In the genomic region with DNA sequence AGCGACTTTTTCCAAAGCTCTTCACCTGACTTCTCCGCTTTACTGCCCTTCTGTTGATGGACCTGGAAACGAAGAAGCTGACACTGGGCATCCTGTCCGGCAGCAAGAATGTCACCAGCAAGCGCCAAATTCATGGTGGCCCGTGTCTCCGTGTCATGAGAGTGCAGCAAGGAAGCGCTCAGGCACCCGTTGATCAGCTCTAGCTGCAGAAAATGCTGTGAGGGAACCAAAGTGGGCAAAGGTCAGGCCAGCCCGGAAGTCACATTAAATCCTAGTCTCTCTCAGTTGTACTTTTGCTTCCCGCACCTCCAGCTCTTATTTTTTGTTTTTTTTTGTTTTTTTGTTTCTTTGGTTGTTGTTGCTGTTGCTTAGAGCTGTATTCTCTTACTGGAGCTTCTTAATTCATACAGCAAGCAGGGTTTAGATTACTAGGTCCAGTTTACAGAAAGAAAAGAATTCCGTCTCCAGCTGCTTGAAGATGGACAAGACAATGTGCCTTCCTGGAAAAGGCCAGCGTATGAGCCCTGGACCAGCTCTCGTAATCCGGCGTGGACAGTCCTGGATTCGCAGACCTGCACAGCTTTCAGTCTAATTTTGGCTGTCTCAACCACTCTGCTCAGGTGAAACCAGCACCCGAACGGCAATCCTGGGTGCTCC, we compare ENCODE assay signal across 8 mouse cellular contexts. TPM values are rescaled to one million over a fixed set of nuclear protein-coding genes. Genes with fewer than 3 reads are reported as not detected.
DNase-seq lines count a peak whose midpoint lies in the region; ATAC-seq lines count a peak whose summit lies in the region.

No protein-coding gene starts in this region.

- H3K9ac ChIP-seq in heart, embryonic 11.5 days (ENCODE audit: low read depth, low read length): peak overlapping the region; percentile 88
- peak overlapping the region; percentile 80 for H3K9ac ChIP-seq in intestine, embryonic 14.5 days (ENCODE audit: low read length)
- H3K9ac ChIP-seq in liver, embryonic 16.5 days (ENCODE audit: low read depth, low read length): peak overlapping the region; percentile 91

- H3K4me1 ChIP-seq in heart, embryonic 11.5 days (ENCODE audit: control insufficient read depth, insufficient read depth, low read length): peaks cover 12% of the 10 kb centered on the region
- peaks cover 19% of the 10 kb centered on the region for H3K4me1 ChIP-seq in brown adipose tissue, adult 24 weeks (ENCODE audit: control insufficient read depth, insufficient read depth, insufficient read length, low read length)
- peaks cover 17% of the 10 kb centered on the region for H3K4me1 ChIP-seq in intestine, embryonic 14.5 days (replicated peaks; ENCODE audit: control insufficient read depth, insufficient read depth, low read length)
- H3K4me1 ChIP-seq in liver, embryonic 16.5 days (ENCODE audit: control insufficient read depth, low read depth, low read length): peaks cover 25% of the 10 kb centered on the region

- ATAC-seq in heart, embryonic 11.5 days (replicated peaks; ENCODE audit: insufficient number of reproducible peaks, low FRiP score, low TSS enrichment): no peak
- ATAC-seq in intestine, embryonic 14.5 days (replicated peaks; ENCODE audit: low FRiP score, low TSS enrichment, low read depth): no peak
- ATAC-seq in liver, embryonic 16.5 days (ENCODE audit: low read depth): no peak

- DNase-seq in heart, adult 9 months (ENCODE audit: low spot score in 2 of 2): no peak
- DNase-seq in intestine, embryonic 14.5 days (ENCODE audit: low spot score): no peak
- DNase-seq in right cerebral cortex, adult 18-20 months: no peak
- no peak for DNase-seq in cerebellum, adult 9-11 months
- no peak for DNase-seq in retina, embryonic 14.5 days (ENCODE audit: low spot score)

- peaks cover 27% of the 10 kb centered on the region for H3K36me3 ChIP-seq in heart, embryonic 11.5 days (ENCODE audit: control insufficient read depth, insufficient read depth, low read length)
- peaks cover 29% of the 10 kb centered on the region for H3K36me3 ChIP-seq in intestine, embryonic 14.5 days (ENCODE audit: control insufficient read depth, insufficient read depth, low read length)
- peaks cover 22% of the 10 kb centered on the region for H3K36me3 ChIP-seq in liver, embryonic 16.5 days (ENCODE audit: control insufficient read depth, insufficient read depth)

- H3K27ac ChIP-seq in heart, embryonic 11.5 days (ENCODE audit: low read depth, low read length): peak overlapping the region; percentile 86
- peak overlapping the region; percentile 81; the same call in 1 of the 2 replicates for H3K27ac ChIP-seq in brown adipose tissue, adult 24 weeks (replicated peaks; ENCODE audit: low read depth, low read length)
- peak overlapping the region; percentile 82 for H3K27ac ChIP-seq in intestine, embryonic 14.5 days (ENCODE audit: low read depth)
- peak overlapping the region; percentile 80 for H3K27ac ChIP-seq in liver, embryonic 16.5 days (ENCODE audit: low read length)

- no peaks in the 10 kb centered on the region for H3K9me3 ChIP-seq in heart, embryonic 11.5 days (replicated peaks; ENCODE audit: control insufficient read depth, low read length)
- no peaks in the 10 kb centered on the region for H3K9me3 ChIP-seq in intestine, embryonic 14.5 days (ENCODE audit: control insufficient read depth, low read length)
- H3K9me3 ChIP-seq in liver, embryonic 16.5 days (replicated peaks; ENCODE audit: control insufficient read depth, low read length): no peaks in the 10 kb centered on the region

- H3K27me3 ChIP-seq in heart, embryonic 11.5 days (ENCODE audit: control insufficient read depth, insufficient read depth, low read length): no peaks in the 10 kb centered on the region
- H3K27me3 ChIP-seq in intestine, embryonic 14.5 days (replicated peaks; ENCODE audit: control insufficient read depth, insufficient read depth, low read length): no peaks in the 10 kb centered on the region
- no peaks in the 10 kb centered on the region for H3K27me3 ChIP-seq in liver, embryonic 16.5 days (ENCODE audit: control insufficient read depth, insufficient read depth, low read depth, low read length)

- H3K4me3 ChIP-seq in heart, embryonic 11.5 days (ENCODE audit: low read depth, low read length): peak overlapping the region; percentile 91
- H3K4me3 ChIP-seq in brown adipose tissue, adult 24 weeks (ENCODE audit: insufficient read depth, low read depth, low read length): peak overlapping the region; percentile 84
- peak overlapping the region; percentile 79 for H3K4me3 ChIP-seq in intestine, embryonic 14.5 days (ENCODE audit: low read depth, low read length)
- H3K4me3 ChIP-seq in liver, embryonic 16.5 days (ENCODE audit: low read depth, low read length): peak overlapping the region; percentile 89

- WGBS in heart, embryonic 11.5 days (ENCODE audit: insufficient replicate concordance): 34% methylated on average over 19 of the region's 19 CpGs
- WGBS in intestine, embryonic 14.5 days: 26% methylated on average over 19 of the region's 19 CpGs
- WGBS in liver, embryonic 16.5 days (ENCODE audit: insufficient replicate concordance): 25% methylated on average over 19 of the region's 19 CpGs

- H3K4me2 ChIP-seq in heart, embryonic 11.5 days: peak overlapping the region; percentile 69
- peak overlapping the region; percentile 82 for H3K4me2 ChIP-seq in intestine, embryonic 14.5 days (ENCODE audit: low read length)
- H3K4me2 ChIP-seq in liver, embryonic 16.5 days (ENCODE audit: low read depth, low read length): peak overlapping the region; percentile 84

RNA-seq across cellular contexts. Expression of a gene that starts 0.8 kb away (rescaled TPM):
- 69.1 and 70.2 TPM in 2 replicates for polyA plus RNA-seq in heart, embryonic 11.5 days (2014; fragmentation: Nextera tagmentation; extraction: Ambion mirVana)
- 51.9 and 74.1 TPM in 2 replicates for polyA plus RNA-seq in brown adipose tissue, adult 24 weeks (2012; ENCODE audit: insufficient read depth, insufficient read length, missing spikeins)
- 110 and 119 TPM in 2 replicates for polyA plus RNA-seq in intestine, embryonic 14.5 days (2014; fragmentation: Nextera tagmentation; extraction: Ambion mirVana)
- 92.0 and 102 TPM in 2 replicates for polyA plus RNA-seq in liver, embryonic 16.5 days (2015; fragmentation: Nextera tagmentation; extraction: Ambion mirVana)

RNA-seq across cellular contexts. Expression of a gene that starts 9.1 kb away (rescaled TPM):
- polyA plus RNA-seq in heart, embryonic 11.5 days (2014; fragmentation: Nextera tagmentation; extraction: Ambion mirVana): 0.04 and 0.15 TPM in 2 replicates
- polyA plus RNA-seq in brown adipose tissue, adult 24 weeks (2012; ENCODE audit: insufficient read depth, insufficient read length, missing spikeins): not detected in 2 replicates
- 0.42 and 0.68 TPM in 2 replicates for polyA plus RNA-seq in intestine, embryonic 14.5 days (2014; fragmentation: Nextera tagmentation; extraction: Ambion mirVana)
- 0.02 and 0.07 TPM in 2 replicates for polyA plus RNA-seq in liver, embryonic 16.5 days (2015; fragmentation: Nextera tagmentation; extraction: Ambion mirVana)

RNA-seq across cellular contexts. Expression of a gene that starts 13.9 kb away (rescaled TPM):
- polyA plus RNA-seq in heart, embryonic 11.5 days (2014; fragmentation: Nextera tagmentation; extraction: Ambion mirVana): 4.4 and 5.4 TPM in 2 replicates
- polyA plus RNA-seq in brown adipose tissue, adult 24 weeks (2012; ENCODE audit: insufficient read depth, insufficient read length, missing spikeins): 1.0 TPM in 1 of 2 replicates, not detected in the other
- 10.3 and 14.2 TPM in 2 replicates for polyA plus RNA-seq in intestine, embryonic 14.5 days (2014; fragmentation: Nextera tagmentation; extraction: Ambion mirVana)
- 3.1 and 3.2 TPM in 2 replicates for polyA plus RNA-seq in liver, embryonic 16.5 days (2015; fragmentation: Nextera tagmentation; extraction: Ambion mirVana)

RNA-seq across cellular contexts. Expression of a gene that starts 38.1 kb away (rescaled TPM):
- 10.1 and 11.3 TPM in 2 replicates for polyA plus RNA-seq in heart, embryonic 11.5 days (2014; fragmentation: Nextera tagmentation; extraction: Ambion mirVana)
- polyA plus RNA-seq in brown adipose tissue, adult 24 weeks (2012; ENCODE audit: insufficient read depth, insufficient read length, missing spikeins): 27.8 and 28.8 TPM in 2 replicates
- 21.6 and 21.9 TPM in 2 replicates for polyA plus RNA-seq in intestine, embryonic 14.5 days (2014; fragmentation: Nextera tagmentation; extraction: Ambion mirVana)
- polyA plus RNA-seq in liver, embryonic 16.5 days (2015; fragmentation: Nextera tagmentation; extraction: Ambion mirVana): 31.7 and 36.0 TPM in 2 replicates

RNA-seq across cellular contexts. Expression of a gene that starts 46.1 kb away (rescaled TPM):
- polyA plus RNA-seq in heart, embryonic 11.5 days (2014; fragmentation: Nextera tagmentation; extraction: Ambion mirVana): 90.5 and 123 TPM in 2 replicates
- 2.4 and 3.6 TPM in 2 replicates for polyA plus RNA-seq in brown adipose tissue, adult 24 weeks (2012; ENCODE audit: insufficient read depth, insufficient read length, missing spikeins)
- 187 and 209 TPM in 2 replicates for polyA plus RNA-seq in intestine, embryonic 14.5 days (2014; fragmentation: Nextera tagmentation; extraction: Ambion mirVana)
- polyA plus RNA-seq in liver, embryonic 16.5 days (2015; fragmentation: Nextera tagmentation; extraction: Ambion mirVana): 37.2 and 39.1 TPM in 2 replicates
